Mouse (Mus musculus): Measurements from ENCODE around the gene Fasn. TPM values are rescaled to one million over a fixed set of nuclear protein-coding genes. Genes with fewer than 3 reads are reported as not detected.

The Fasn gene
- polyA plus RNA-seq, 1 experiment: 219 TPM

- no peak overlapping the region for H3K4me3 ChIP-seq (ENCODE audit: insufficient read depth, low read length)
- TF ChIP-seq POLR2A (IDR thresholded peaks at IDR 0.05; ENCODE audit: extremely low read depth, insufficient read depth, low read length): no peak
- TF ChIP-seq CTCF (IDR thresholded peaks at IDR 0.05; ENCODE audit: extremely low read depth, insufficient read depth, low read length): no peak
- H3K27ac ChIP-seq (ENCODE audit: insufficient read depth, low read length): no peak overlapping the region
- H3K4me1 ChIP-seq (ENCODE audit: control insufficient read depth, insufficient read depth, low read length): no peaks in the 10 kb centered on the region
These were observed 5.6 kb upstream of the Fasn start for GRCm38 (mm10) chr11:120829757-120830532.

- H3K27ac ChIP-seq (ENCODE audit: insufficient read depth, low read length): no peak overlapping the region
- TF ChIP-seq POLR2A (IDR thresholded peaks at IDR 0.05; ENCODE audit: extremely low read depth, insufficient read depth, low read length) (no peak), CTCF (IDR thresholded peaks at IDR 0.05; ENCODE audit: extremely low read depth, insufficient read depth, low read length) (no peak)
- no peaks in the 10 kb centered on the region for H3K4me1 ChIP-seq (ENCODE audit: control insufficient read depth, insufficient read depth, low read length)
- H3K4me3 ChIP-seq (ENCODE audit: insufficient read depth, low read length): no peak overlapping the region
These were observed 4.1 kb upstream of the Fasn start for GRCm38 (mm10) chr11:120828416-120828815.

GRCm38 (mm10) chr11:120826016-120826953, 1.9 kb upstream of the Fasn start:
- H3K4me1 ChIP-seq (ENCODE audit: control insufficient read depth, insufficient read depth, low read length): no peaks in the 10 kb centered on the region
- no peak for TF ChIP-seq POLR2A (IDR thresholded peaks at IDR 0.05; ENCODE audit: extremely low read depth, insufficient read depth, low read length)
- TF ChIP-seq CTCF (IDR thresholded peaks at IDR 0.05; ENCODE audit: extremely low read depth, insufficient read depth, low read length): no peak
- H3K27ac ChIP-seq (ENCODE audit: insufficient read depth, low read length): no peak overlapping the region
- H3K4me3 ChIP-seq (ENCODE audit: insufficient read depth, low read length): no peak overlapping the region

- H3K4me3 ChIP-seq (ENCODE audit: insufficient read depth, low read length): peak overlapping the region; percentile 62; the same call in 1 of the 2 replicates
- no peaks in the 10 kb centered on the region for H3K4me1 ChIP-seq (ENCODE audit: control insufficient read depth, insufficient read depth, low read length)
- H3K27ac ChIP-seq (ENCODE audit: insufficient read depth, low read length): no peak overlapping the region
- no peak for TF ChIP-seq POLR2A (IDR thresholded peaks at IDR 0.05; ENCODE audit: extremely low read depth, insufficient read depth, low read length)
- no peak for TF ChIP-seq CTCF (IDR thresholded peaks at IDR 0.05; ENCODE audit: extremely low read depth, insufficient read depth, low read length)
These were observed 1.0 kb upstream of the Fasn start for GRCm38 (mm10) chr11:120825289-120825863.

GRCm38 (mm10) chr11:120824787-120825288, 491 bp upstream of the Fasn start:
- TF ChIP-seq CTCF (IDR thresholded peaks at IDR 0.05; ENCODE audit: extremely low read depth, insufficient read depth, low read length): no peak
- TF ChIP-seq POLR2A (IDR thresholded peaks at IDR 0.05; ENCODE audit: extremely low read depth, insufficient read depth, low read length): no peak; the same call in 1 of the 2 replicates
- Histone ChIP-seq H3K27ac (ENCODE audit: insufficient read depth, low read length) (peak overlapping the region; percentile 98), H3K4me1 (ENCODE audit: control insufficient read depth, insufficient read depth, low read length) (no peaks in the 10 kb centered on the region), H3K4me3 (ENCODE audit: insufficient read depth, low read length) (peak overlapping the region; percentile 62)

- Histone ChIP-seq H3K4me1 (ENCODE audit: control insufficient read depth, insufficient read depth, low read length) (no peaks in the 10 kb centered on the region), H3K4me3 (ENCODE audit: insufficient read depth, low read length) (peak overlapping the region; percentile 62)
- TF ChIP-seq POLR2A (IDR thresholded peaks at IDR 0.05; ENCODE audit: extremely low read depth, insufficient read depth, low read length) (no peak), CTCF (IDR thresholded peaks at IDR 0.05; ENCODE audit: extremely low read depth, insufficient read depth, low read length) (no peak)
These were observed 798 bp downstream of the Fasn start for GRCm38 (mm10) chr11:120823551-120823947.

GRCm38 (mm10) chr11:120822831-120823550, 1.4 kb downstream of the Fasn start:
- peak overlapping the region; percentile 62 for H3K4me3 ChIP-seq (ENCODE audit: insufficient read depth, low read length)
- H3K4me1 ChIP-seq (ENCODE audit: control insufficient read depth, insufficient read depth, low read length): no peaks in the 10 kb centered on the region
- peak overlapping the region; percentile 94; the same call in 1 of the 2 replicates for H3K27ac ChIP-seq (ENCODE audit: insufficient read depth, low read length)
- TF ChIP-seq POLR2A (IDR thresholded peaks at IDR 0.05; ENCODE audit: extremely low read depth, insufficient read depth, low read length) (no peak), CTCF (IDR thresholded peaks at IDR 0.05; ENCODE audit: extremely low read depth, insufficient read depth, low read length) (no peak)

More at GRCm38 (mm10) chr11:120823551-120823947, 798 bp downstream of the Fasn start:
- H3K27ac ChIP-seq (ENCODE audit: insufficient read depth, low read length): peak overlapping the region; percentile 94

GRCm38 (mm10) chr11:120822321-120822720, 2.0 kb downstream of the Fasn start:
- TF ChIP-seq CTCF (IDR thresholded peaks at IDR 0.05; ENCODE audit: extremely low read depth, insufficient read depth, low read length): no peak
- no peak for TF ChIP-seq POLR2A (IDR thresholded peaks at IDR 0.05; ENCODE audit: extremely low read depth, insufficient read depth, low read length)
- H3K4me3 ChIP-seq (ENCODE audit: insufficient read depth, low read length): peak overlapping the region; percentile 62
- no peak overlapping the region for H3K27ac ChIP-seq (ENCODE audit: insufficient read depth, low read length)
- no peaks in the 10 kb centered on the region for H3K4me1 ChIP-seq (ENCODE audit: control insufficient read depth, insufficient read depth, low read length)

Data from cortical plate, adult 2 months (tissue).